Mouse (Mus musculus) lung, adult 2 months (tissue): ENCODE measurements around the gene Cntrob. TPM values are rescaled to one million over a fixed set of nuclear protein-coding genes. Genes with fewer than 3 reads are reported as not detected.
A peak's percentile ranks its signal among the peaks of the same experiment; 100 is the strongest.

Source experiments
- DNase-seq: peaks from one replicate; pipeline ENCODE4 v3.0.0; 2022
- H3K4me1 ChIP-seq: fragments of 200-500 bp; 2 replicates; pipeline ENCODE4 v1.6.1; 2011; ENCODE audit warnings: low read length; ENCODE audit not compliant: control insufficient read depth, insufficient read depth
- H3K4me3 ChIP-seq: fragments of 200-500 bp; replicated peaks from 2 replicates; pipeline ENCODE3; 2011; ENCODE audit warnings: low read depth, mild to moderate bottlenecking, control low read depth, low read length; ENCODE audit errors: extremely low read depth
- CTCF ChIP-seq: fragments of 200-500 bp; IDR thresholded peaks from 2 replicates; pipeline ENCODE4 v1.5.1; 2011; ENCODE audit warnings: mild to moderate bottlenecking, low read length, control low read depth; ENCODE audit not compliant: insufficient read depth
- POLR2A ChIP-seq: fragments of 200-500 bp; IDR thresholded peaks from 2 replicates; pipeline ENCODE4 v1.6.1; 2011; ENCODE audit warnings: low read depth, mild to moderate bottlenecking, control low read depth, low read length, borderline replicate concordance; ENCODE audit errors: extremely low read depth
- WGBS: fragments of 180-500 bp; shearing (Covaris S2); methylation state at CpG from one replicate; pipeline ENCODE4 v1.1.7; 2018; 5-methylcytosine and 5-hydroxymethylcytosine counted together
- polyA plus RNA-seq: library from polyadenylated mRNA; depleted of rRNA; stranded (reverse); fragments of >200 nt; gene quantifications from 2 replicates; pipeline ENCODE4 v1.2.3, GENCODE M21; 2012

Gene Cntrob
- polyA plus RNA-seq, 1 experiment: 6.9 TPM

GRCm38 (mm10) chr11:69367616-69368355 lies 44.2 kb upstream of the Cntrob start:
- H3K4me1 ChIP-seq: peaks cover 21% of the 10 kb centered on the region
- TF ChIP-seq CTCF: no peak
- TF ChIP-seq POLR2A: no peak; the same call in 1 of the 2 replicates
- 1% methylated on average over 22 of the region's 22 CpGs for WGBS
- DNase-seq: peak; percentile 62
- peak overlapping the region; percentile 68 for H3K4me3 ChIP-seq

- DNase-seq: peak; percentile 58
- WGBS: under 1% methylated on average over 22 of the region's 22 CpGs
- peaks cover 21% of the 10 kb centered on the region for H3K4me1 ChIP-seq
- peak overlapping the region; percentile 48 for H3K4me3 ChIP-seq
- no peak for TF ChIP-seq CTCF
- no peak for TF ChIP-seq POLR2A
These were observed 43.5 kb upstream of the Cntrob start for GRCm38 (mm10) chr11:69366855-69367615.

DNA sequence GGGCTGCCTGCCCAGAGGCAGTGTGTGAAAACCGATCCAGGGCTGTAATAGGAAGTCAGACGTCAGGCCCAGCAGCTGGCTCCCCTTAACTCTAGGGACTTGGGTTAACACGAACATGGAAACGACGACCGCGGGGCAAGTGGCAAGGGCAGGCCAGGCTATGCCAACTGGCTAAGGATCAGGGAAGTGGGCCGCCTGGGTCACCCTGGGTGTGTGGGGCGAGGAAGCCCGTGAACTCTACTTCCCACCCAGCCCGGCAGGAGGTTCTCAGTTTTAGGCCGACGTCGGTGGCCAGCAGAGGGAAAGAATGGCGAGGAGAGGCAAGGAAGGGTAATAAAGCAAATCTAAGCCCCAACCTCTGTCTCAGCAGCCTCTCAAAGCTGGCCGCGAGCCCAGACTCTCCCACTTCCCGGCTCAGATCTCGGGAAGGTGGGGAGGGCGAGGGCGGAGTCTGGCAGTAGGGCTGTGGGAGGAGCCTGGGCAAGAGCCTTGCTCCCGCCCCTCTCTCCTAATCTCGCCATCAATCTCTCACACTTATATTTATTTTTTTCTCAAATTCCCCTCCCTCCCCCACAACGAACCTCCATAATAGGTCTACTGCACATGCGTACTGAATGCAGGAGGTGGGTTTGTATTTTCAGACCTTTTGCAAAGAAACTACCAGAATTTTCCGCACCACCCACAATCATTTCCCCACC lies 42.7 kb upstream of the Cntrob start:
- H3K4me3 ChIP-seq: peak overlapping the region; percentile 19
- under 1% methylated on average over 26 of the region's 26 CpGs for WGBS
- peaks cover 21% of the 10 kb centered on the region for H3K4me1 ChIP-seq
- DNase-seq: peak; percentile 97
- TF ChIP-seq CTCF (no peak), POLR2A (peak; percentile 63; the same call in 1 of the 2 replicates)

GRCm38 (mm10) chr11:69365722-69366121 lies 42.1 kb upstream of the Cntrob start:
- Histone ChIP-seq H3K4me1 (peaks cover 21% of the 10 kb centered on the region), H3K4me3 (peak overlapping the region; percentile 15)
- no peak for DNase-seq
- TF ChIP-seq POLR2A: no peak
- TF ChIP-seq CTCF: no peak
- WGBS: 25% methylated on average over 6 of the region's 6 CpGs

DNA sequence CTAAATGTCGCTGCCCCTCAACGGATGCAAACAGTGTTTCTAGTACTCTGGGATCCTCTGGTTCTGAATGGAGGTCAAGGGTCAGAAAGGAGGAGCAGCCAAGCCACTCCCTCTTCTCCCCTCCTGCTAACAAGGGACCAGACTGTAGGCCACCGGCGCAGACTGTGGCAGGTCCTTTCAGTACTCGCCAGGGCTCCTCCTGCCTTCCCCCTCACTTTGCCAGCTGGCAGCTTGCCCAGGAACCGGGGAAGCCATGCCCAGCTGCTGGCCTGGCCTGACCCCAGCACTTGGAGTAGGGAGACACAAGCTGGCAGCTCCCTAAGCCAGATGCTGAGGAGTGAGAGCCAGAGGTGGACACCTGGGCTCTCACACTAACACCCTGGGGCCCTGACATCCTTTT lies 41.3 kb upstream of the Cntrob start:
- peak; percentile 98 for DNase-seq
- peaks cover 21% of the 10 kb centered on the region for H3K4me1 ChIP-seq
- no peak overlapping the region for H3K4me3 ChIP-seq
- TF ChIP-seq CTCF (no peak), POLR2A (peak; percentile 47; the same call in 1 of the 2 replicates)
- WGBS: 7% methylated on average over 6 of the region's 6 CpGs

- 24% methylated on average over 8 of the region's 8 CpGs for WGBS
These were observed 40.8 kb upstream of the Cntrob start for GRCm38 (mm10) chr11:69364376-69364775.

DNA sequence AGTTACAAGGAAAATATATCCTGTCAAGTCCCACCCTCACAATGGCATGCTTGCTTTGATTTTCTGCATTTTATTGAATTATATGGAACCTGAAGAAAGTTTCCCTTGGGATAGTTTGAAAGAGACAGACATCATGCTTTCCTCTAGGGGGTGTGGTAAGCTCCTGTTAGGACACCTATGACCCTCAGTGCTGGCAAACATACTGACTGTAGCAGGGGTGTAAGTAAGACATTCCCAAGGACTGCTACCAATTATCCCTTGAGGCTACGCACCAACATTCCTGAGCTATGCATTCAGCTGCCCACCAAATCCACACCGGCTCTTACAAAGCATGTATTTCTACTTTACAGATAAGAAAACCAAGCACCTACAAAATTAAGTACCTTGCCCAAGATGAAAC lies 38.9 kb upstream of the Cntrob start:
- Histone ChIP-seq H3K4me3 (no peak overlapping the region), H3K4me1 (peaks cover 19% of the 10 kb centered on the region)
- 90% methylated on average over 2 of the region's 2 CpGs for WGBS
- no peak for DNase-seq
- no peak for TF ChIP-seq CTCF
- no peak for TF ChIP-seq POLR2A

More at GRCm38 (mm10) chr11:69364376-69364775, 40.8 kb upstream of the Cntrob start:
- H3K4me3 ChIP-seq: no peak overlapping the region
- peaks cover 21% of the 10 kb centered on the region for H3K4me1 ChIP-seq
- no peak for TF ChIP-seq CTCF
- DNase-seq: no peak

- Histone ChIP-seq H3K4me1 (peaks cover 19% of the 10 kb centered on the region), H3K4me3 (no peak overlapping the region)
- DNase-seq: no peak
- 75% methylated on average over 7 of the region's 7 CpGs for WGBS
- TF ChIP-seq CTCF (no peak), POLR2A (no peak)
These were observed 38.4 kb upstream of the Cntrob start for GRCm38 (mm10) chr11:69362021-69362420.

- Histone ChIP-seq H3K4me1 (no peaks in the 10 kb centered on the region), H3K4me3 (no peak overlapping the region)
- DNase-seq: no peak
- TF ChIP-seq CTCF: no peak
- TF ChIP-seq POLR2A: no peak
- WGBS: 88% methylated on average over 12 of the region's 12 CpGs
These were observed 34.1 kb upstream of the Cntrob start for GRCm38 (mm10) chr11:69357690-69358089.
